Mouse (Mus musculus) myocyte (in vitro differentiated cells): ENCODE measurements around the gene Thada. TPM values are rescaled to one million over a fixed set of nuclear protein-coding genes. Genes with fewer than 3 reads are reported as not detected.

ENCODE experiments used
- H3K27me3 ChIP-seq: one replicate; pipeline ENCODE4 v1.6.1; 2011; ENCODE audit not compliant: control insufficient read depth, insufficient read depth, insufficient read length
- H3K36me3 ChIP-seq: one replicate; pipeline ENCODE4 v1.6.1; 2011; ENCODE audit not compliant: control insufficient read depth, insufficient read depth
- H3K4me2 ChIP-seq: one replicate; pipeline ENCODE4 v1.6.1; 2011; ENCODE audit warnings: low read depth, control low read depth
- H3K4me3 ChIP-seq: one replicate; pipeline ENCODE4 v1.5.1; 2011; ENCODE audit warnings: mild to moderate bottlenecking, control low read depth, moderate library complexity
- H3K79me2 ChIP-seq: one replicate; pipeline ENCODE4 v1.6.1; 2011; ENCODE audit not compliant: control insufficient read depth, insufficient read depth
- H3ac ChIP-seq: one replicate; pipeline ENCODE4 v1.6.1; 2011; ENCODE audit not compliant: control insufficient read depth, insufficient read length
- CEBPB ChIP-seq: IDR thresholded peaks from 2 replicates; pipeline ENCODE4 v1.6.1; 2011; ENCODE audit warnings: mild to moderate bottlenecking, moderate library complexity; ENCODE audit not compliant: poor library complexity, insufficient read depth, severe bottlenecking
- E2F4 ChIP-seq: IDR thresholded peaks from one replicate; pipeline ENCODE4 v1.6.1; 2011; ENCODE audit warnings: mild to moderate bottlenecking, control low read depth, moderate library complexity; ENCODE audit not compliant: insufficient read depth
- MAX ChIP-seq: IDR thresholded peaks from one replicate; pipeline ENCODE4 v1.6.1; 2011; ENCODE audit warnings: low read depth, mild to moderate bottlenecking, control low read depth
- MYOD1 ChIP-seq, 3 experiments: IDR thresholded peaks; one replicate each; pipeline ENCODE4 v1.6.1; 2011; ENCODE audit warnings: control low read depth in 2 of 3, low read depth in 2 of 3, mild to moderate bottlenecking in 2 of 3, moderate library complexity in 1 of 3; ENCODE audit not compliant: insufficient read length in 2 of 3, control insufficient read depth in 1 of 3
- MYOG ChIP-seq, 3 experiments: IDR thresholded peaks; one replicate each; pipeline ENCODE4 v1.6.1; 2011; ENCODE audit warnings: control low read depth in 2 of 3, low read depth in 2 of 3, mild to moderate bottlenecking in 2 of 3; ENCODE audit not compliant: insufficient read length in 2 of 3, control insufficient read depth in 1 of 3, insufficient read depth in 1 of 3
- POLR2A ChIP-seq: IDR thresholded peaks from one replicate; pipeline ENCODE4 v1.6.1; 2011; ENCODE audit warnings: low read depth, mild to moderate bottlenecking, control low read depth, moderate library complexity; ENCODE audit not compliant: insufficient read length
- POLR2AphosphoS2 ChIP-seq: IDR thresholded peaks from one replicate; pipeline ENCODE4 v1.6.1; 2011; ENCODE audit warnings: low read depth, control low read depth; ENCODE audit not compliant: insufficient read length
- REST ChIP-seq: IDR thresholded peaks from one replicate; pipeline ENCODE4 v1.6.1; 2011; ENCODE audit warnings: mild to moderate bottlenecking, control low read depth, moderate library complexity; ENCODE audit not compliant: insufficient read depth, insufficient read length
- SRF ChIP-seq: IDR thresholded peaks from one replicate; pipeline ENCODE4 v1.6.1; 2011; ENCODE audit warnings: low read depth; ENCODE audit not compliant: control insufficient read depth, insufficient read length
- TCF12 ChIP-seq: IDR thresholded peaks from one replicate; pipeline ENCODE4 v1.6.1; 2011; ENCODE audit warnings: mild to moderate bottlenecking, control low read depth; ENCODE audit not compliant: poor library complexity, insufficient read depth, severe bottlenecking
- TCF3 ChIP-seq: IDR thresholded peaks from one replicate; pipeline ENCODE4 v1.6.1; 2011; ENCODE audit warnings: low read depth, control low read depth; ENCODE audit not compliant: insufficient read length
- USF1 ChIP-seq: IDR thresholded peaks from one replicate; pipeline ENCODE4 v1.6.1; 2011; ENCODE audit warnings: low read depth, mild to moderate bottlenecking, control low read depth, moderate library complexity
- polyA plus RNA-seq: library from polyadenylated mRNA; unstranded; fragments of >200 nt; fragmentation: generic; extraction: Trizol; gene quantifications from one replicate; pipeline ENCODE4 v1.2.1, GENCODE M21; 2012; ENCODE audit warnings: missing spikeins

Gene Thada
- polyA plus RNA-seq, 1 experiment = 5.5 TPM

DNA sequence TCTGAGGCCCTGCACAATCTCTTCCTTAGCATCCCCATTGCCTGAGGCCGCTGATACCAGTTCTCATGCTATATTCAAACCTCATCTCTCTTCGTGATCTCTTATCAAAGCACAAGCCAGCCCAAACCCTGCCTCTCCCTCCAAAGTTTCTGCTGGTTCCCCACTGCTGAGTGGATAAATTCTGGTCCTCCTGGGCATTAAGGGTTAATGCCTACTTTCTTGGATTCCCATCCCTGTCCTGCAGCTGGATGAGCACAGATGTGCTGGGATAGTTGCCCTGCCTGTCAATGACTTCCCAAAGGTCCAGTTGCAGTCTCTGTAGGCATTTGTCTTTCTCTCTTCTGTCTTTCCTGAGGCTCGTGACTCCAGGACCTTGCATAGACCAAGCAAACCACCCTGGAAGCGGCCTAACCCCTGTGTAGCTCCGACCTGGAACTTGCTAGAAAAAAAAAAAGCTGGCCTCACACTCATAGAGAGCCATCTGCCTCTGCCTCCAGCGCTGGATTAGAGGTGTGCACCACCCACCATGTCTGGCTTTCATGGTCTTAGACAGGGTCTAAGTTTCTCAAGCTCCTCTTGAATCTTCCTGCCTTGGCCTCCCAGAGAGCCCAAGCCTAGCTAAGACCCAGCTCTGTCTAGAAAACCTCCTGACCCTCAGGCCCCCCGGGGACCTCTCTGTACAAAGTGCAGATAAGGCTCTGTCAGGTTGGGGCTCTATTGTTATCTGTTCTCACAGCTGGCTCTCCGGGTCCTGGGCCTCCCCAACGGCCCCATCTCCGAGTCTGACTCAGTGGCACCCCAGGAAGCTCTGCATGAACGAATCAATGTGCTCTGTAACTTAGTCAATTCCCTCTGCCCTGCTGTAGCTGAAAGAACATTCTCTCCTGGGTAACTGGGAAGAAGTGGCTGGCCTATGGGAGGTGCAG, 318.6 kb downstream of the Thada start:
- Histone ChIP-seq H3ac (no peak overlapping the region), H3K4me3 (no peak overlapping the region), H3K36me3 (no peaks in the 10 kb centered on the region), H3K79me2 (no peaks in the 10 kb centered on the region), H3K4me2 (no peak overlapping the region), H3K27me3 (no peaks in the 10 kb centered on the region)
- no peak for TF ChIP-seq SRF
- TF ChIP-seq E2F4 = no peak
- no peak for TF ChIP-seq POLR2A
- TF ChIP-seq POLR2AphosphoS2 = no peak
- TF ChIP-seq CEBPB = no peak
- TF ChIP-seq MYOG (IDR thresholded peaks at IDR 0.05; ENCODE audit: control insufficient read depth in 1 of 3, insufficient read depth in 1 of 3, insufficient read length in 2 of 3, low read depth in 2 of 3) = no peak
- no peak for TF ChIP-seq TCF3
- no peak for TF ChIP-seq TCF12
- no peak for TF ChIP-seq MYOD1 (IDR thresholded peaks at IDR 0.05; ENCODE audit: control insufficient read depth in 1 of 3, insufficient read length in 2 of 3, low read depth in 2 of 3)
- no peak for TF ChIP-seq MAX
- TF ChIP-seq REST = no peak
- no peak for TF ChIP-seq USF1

DNA sequence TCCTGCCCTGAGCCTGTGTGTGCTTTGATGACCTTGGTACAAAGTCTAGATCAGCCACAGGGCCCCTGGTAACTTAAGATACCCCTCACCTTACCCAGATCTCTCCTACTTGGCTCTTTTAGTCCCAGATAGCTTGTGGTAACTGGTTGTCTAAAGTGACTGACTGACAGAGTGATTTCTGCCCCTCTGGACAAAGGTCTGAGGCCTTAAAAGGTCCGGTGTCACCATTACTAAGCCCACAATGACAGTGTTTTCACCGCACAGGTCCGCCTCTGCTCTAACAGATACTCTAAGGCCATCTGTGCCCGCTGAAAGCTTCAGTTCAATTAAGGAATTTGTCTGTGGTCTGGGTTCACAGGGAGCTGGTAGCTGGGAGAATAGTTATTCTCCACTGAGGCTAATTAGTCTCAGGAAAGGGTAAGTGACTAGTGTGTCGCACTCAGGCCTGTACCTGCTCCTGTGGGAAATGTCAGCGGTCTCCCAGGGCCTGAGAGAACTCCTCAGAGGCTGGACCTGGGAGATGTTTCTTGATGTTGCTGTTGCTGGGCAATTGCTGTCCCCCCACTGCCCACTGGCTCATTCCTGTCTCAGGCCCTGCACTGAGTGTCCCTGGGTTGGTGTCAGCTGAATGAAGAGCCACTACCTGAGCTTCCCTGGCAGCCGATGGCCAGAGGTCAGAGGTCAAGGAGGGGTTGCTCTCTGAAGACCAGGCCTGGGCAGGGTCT, 319.4 kb downstream of the Thada start:
- Histone ChIP-seq H3K79me2 (no peaks in the 10 kb centered on the region), H3K27me3 (no peaks in the 10 kb centered on the region), H3K4me3 (no peak overlapping the region), H3ac (no peak overlapping the region), H3K4me2 (no peak overlapping the region), H3K36me3 (no peaks in the 10 kb centered on the region)
- TF ChIP-seq SRF (no peak), MAX (no peak), MYOG (IDR thresholded peaks at IDR 0.05; ENCODE audit: control insufficient read depth in 1 of 3, insufficient read depth in 1 of 3, insufficient read length in 2 of 3, low read depth in 2 of 3) (no peak), CEBPB (no peak), E2F4 (no peak), TCF3 (no peak), MYOD1 (IDR thresholded peaks at IDR 0.05; ENCODE audit: control insufficient read depth in 1 of 3, insufficient read length in 2 of 3, low read depth in 2 of 3) (no peak)

DNA sequence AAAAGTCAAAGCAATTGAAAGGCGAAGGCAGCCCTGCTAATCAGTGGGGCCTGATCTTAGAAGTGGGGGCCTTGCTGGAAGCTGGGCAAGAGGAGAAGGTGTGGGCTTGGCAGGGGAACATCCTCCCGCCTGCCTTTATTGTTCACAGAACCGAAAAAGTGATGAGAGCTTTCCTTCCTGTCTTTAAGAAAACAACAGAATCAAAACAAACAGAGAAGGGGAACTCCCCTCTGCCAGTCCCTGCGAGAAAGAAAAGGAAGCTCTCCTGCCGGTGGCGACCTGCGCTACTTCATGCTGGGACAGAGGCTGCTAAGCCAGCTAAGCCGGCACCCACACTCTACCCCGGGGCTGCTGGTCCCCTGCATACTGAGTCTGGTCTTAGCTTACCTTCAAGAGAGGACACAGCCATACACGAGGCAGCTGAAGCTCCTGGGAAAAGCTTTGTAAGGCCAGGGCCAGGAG, 320.1 kb downstream of the Thada start:
- no peak overlapping the region for H3K4me3 ChIP-seq
- H3K4me2 ChIP-seq = no peak overlapping the region
- no peaks in the 10 kb centered on the region for H3K79me2 ChIP-seq
- TF ChIP-seq E2F4 (no peak), MAX (no peak), MYOG (IDR thresholded peaks at IDR 0.05; ENCODE audit: control insufficient read depth in 1 of 3, insufficient read depth in 1 of 3, insufficient read length in 2 of 3, low read depth in 2 of 3) (no peak), TCF3 (no peak), POLR2AphosphoS2 (no peak), SRF (no peak), MYOD1 (IDR thresholded peaks at IDR 0.05; ENCODE audit: control insufficient read depth in 1 of 3, insufficient read length in 2 of 3, low read depth in 2 of 3) (no peak), CEBPB (no peak)
- no peak overlapping the region for H3ac ChIP-seq
- no peaks in the 10 kb centered on the region for H3K36me3 ChIP-seq
- no peaks in the 10 kb centered on the region for H3K27me3 ChIP-seq

DNA sequence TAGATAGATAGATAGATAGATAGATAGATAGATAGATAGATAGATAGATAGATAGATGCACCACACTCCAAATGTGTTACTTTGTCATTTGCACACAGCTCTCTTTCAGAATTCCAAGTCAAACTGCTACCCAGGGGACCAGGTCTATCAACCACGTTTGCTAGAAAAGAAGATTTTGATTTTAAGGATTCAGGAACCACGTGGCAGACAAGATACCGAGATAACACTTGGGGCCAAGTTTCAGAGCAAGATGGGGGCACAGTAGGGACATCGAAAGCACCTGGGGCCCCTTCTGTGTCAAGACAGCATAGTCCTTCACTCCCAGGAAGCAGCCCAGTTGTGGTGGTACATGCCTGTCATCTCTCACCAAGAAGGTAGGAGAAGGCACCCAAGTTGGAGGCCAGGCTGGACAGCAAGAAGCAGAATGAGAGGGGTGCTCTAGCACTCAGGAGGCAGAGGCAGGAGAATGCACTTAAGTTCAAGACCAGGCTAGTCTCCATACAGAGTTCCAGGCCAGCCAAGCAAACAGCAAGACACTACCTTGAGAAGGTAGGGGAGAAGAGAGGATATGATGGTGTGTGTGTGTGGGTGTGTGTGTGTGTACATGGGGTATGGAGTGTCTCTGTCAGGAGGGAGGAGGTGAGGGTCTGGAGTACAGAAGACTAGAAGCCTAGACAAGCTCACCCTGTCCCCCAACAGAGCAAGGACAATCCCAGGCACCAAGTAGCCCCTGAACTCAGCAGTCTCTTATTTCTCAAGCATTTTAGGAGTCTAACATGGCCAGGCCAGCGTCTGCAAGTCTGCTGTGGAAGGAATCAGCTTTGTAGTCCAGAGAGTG, 321.0 kb downstream of the Thada start:
- Histone ChIP-seq H3K4me2 (no peak overlapping the region), H3K27me3 (no peaks in the 10 kb centered on the region), H3K36me3 (no peaks in the 10 kb centered on the region), H3ac (no peak overlapping the region), H3K79me2 (no peaks in the 10 kb centered on the region), H3K4me3 (no peak overlapping the region)
- TF ChIP-seq SRF = no peak
- no peak for TF ChIP-seq USF1
- no peak for TF ChIP-seq POLR2A
- no peak for TF ChIP-seq TCF12
- TF ChIP-seq MYOG (IDR thresholded peaks at IDR 0.05; ENCODE audit: control insufficient read depth in 1 of 3, insufficient read depth in 1 of 3, insufficient read length in 2 of 3, low read depth in 2 of 3) = no peak
- no peak for TF ChIP-seq TCF3
- TF ChIP-seq MAX = no peak
- no peak for TF ChIP-seq REST
- no peak for TF ChIP-seq CEBPB
- no peak for TF ChIP-seq E2F4
- TF ChIP-seq MYOD1 (IDR thresholded peaks at IDR 0.05; ENCODE audit: control insufficient read depth in 1 of 3, insufficient read length in 2 of 3, low read depth in 2 of 3) = no peak
- TF ChIP-seq POLR2AphosphoS2 = no peak
